Mouse (Mus musculus) embryonic fibroblast, embryonic 13.5 days (primary cell): ENCODE results near the gene Gpatch2.

ENCODE experiments used
- CTCF ChIP-seq: IDR thresholded peaks from 2 replicates; pipeline ENCODE4 v1.5.1; 2011; ENCODE audit warnings: mild to moderate bottlenecking, control low read depth, low read length, moderate library complexity, borderline replicate concordance; ENCODE audit not compliant: insufficient read depth
- POLR2A ChIP-seq: IDR thresholded peaks from 2 replicates; pipeline ENCODE4 v1.6.1; 2011; ENCODE audit warnings: low read depth, mild to moderate bottlenecking, control low read depth, low read length, moderate library complexity

DNA sequence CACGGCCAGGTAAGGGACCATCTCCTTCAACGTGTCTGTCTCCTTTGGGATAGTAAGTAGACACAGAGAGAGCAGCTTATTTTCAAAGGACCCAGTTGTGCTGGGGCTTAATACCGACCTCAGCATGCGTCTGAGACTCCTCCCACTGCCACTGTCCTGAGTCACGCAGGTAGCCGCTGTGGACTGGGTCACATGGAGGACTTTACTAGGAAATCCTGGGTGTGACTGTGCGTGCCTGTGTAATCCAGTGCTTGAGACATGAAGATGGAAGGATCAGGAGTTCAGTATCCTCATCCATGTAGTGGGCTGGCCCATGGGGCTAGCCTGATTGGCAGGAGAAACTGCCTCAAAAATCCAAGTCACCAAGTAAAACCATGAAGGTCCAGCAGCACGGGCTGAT lies 101.2 kb downstream of the Gpatch2 start:
- TF ChIP-seq CTCF = no peak
- no peak for TF ChIP-seq POLR2A
